Mouse (Mus musculus): ENCODE measurements around the gene Spem2.
A peak's percentile ranks its signal among the peaks of the same experiment; 100 is the strongest.

Gene Spem2

GRCm38 (mm10) chr11:69835326-69835965, 17.2 kb upstream of the Spem2 start:
- no peak for DNase-seq (ENCODE audit: low spot score in 2 of 2)

- DNase-seq (ENCODE audit: low spot score in 2 of 2): no peak
Observed at GRCm38 (mm10) chr11:69834001-69834549, 15.8 kb upstream of the Spem2 start.

DNA sequence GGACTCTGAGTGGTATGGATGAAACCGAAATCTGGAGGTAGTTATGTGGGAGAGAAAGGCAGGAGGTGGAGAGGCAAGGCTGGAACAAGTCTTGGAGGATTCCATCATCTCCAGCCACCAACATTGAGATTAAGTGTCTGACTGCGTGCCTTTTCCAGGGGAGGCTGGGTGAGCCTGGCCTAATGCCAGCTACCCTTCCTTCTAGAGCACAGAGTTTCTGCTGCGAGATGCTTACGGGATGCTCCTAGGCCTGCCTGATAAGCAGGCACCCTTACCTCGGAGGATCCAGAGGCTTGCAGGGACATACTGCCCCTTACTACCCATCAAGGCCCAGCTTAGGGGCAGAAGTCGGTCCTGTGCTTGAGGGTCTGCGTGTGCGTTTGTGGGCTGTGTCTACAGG, 15.3 kb upstream of the Spem2 start:
- DNase-seq (ENCODE audit: low spot score in 2 of 2): no peak

GRCm38 (mm10) chr11:69828832-69829231, 10.6 kb upstream of the Spem2 start:
- no peak for DNase-seq (ENCODE audit: low spot score in 2 of 2)

GRCm38 (mm10) chr11:69823456-69823855, 5.2 kb upstream of the Spem2 start:
- no peak for DNase-seq (ENCODE audit: low spot score in 2 of 2)

- DNase-seq (ENCODE audit: low spot score in 2 of 2): no peak
Observed at GRCm38 (mm10) chr11:69822080-69822479, 3.8 kb upstream of the Spem2 start, which contains the start of gene Spem1. Gene Spem1 (minus strand): TSS chr11:69822180.

DNA sequence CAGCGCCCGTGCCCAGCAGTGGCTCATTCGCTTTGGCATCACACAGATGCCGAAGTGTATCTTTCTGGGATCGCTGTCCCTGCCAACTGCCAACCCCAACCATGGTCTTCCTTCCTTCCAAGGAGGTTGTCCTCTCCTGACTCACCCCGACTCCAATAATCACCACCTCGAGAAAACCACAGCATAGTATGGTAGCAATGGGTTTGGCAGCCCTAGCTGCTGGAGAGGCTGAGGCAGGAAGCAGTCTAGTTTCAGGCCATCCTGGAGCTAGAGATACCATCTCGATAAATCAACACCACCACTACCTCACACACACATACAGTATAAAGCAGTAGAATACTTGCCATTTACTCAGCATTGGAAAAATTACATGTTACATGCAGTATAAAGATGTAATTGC, 606 bp upstream of the Spem2 start:
- DNase-seq (ENCODE audit: low spot score in 2 of 2): no peak

GRCm38 (mm10) chr11:69816520-69816919, 1.7 kb downstream of the Spem2 start:
- no peak for DNase-seq (ENCODE audit: low spot score in 2 of 2)

- no peak for DNase-seq (ENCODE audit: low spot score in 2 of 2)
Observed at GRCm38 (mm10) chr11:69815155-69815554, 3.1 kb downstream of the Spem2 start, which contains the start of gene Gm39566. Gene Gm39566 (minus strand): TSS chr11:69815298.

GRCm38 (mm10) chr11:69810280-69810679, 8.0 kb downstream of the Spem2 start:
- no peak for DNase-seq (ENCODE audit: low spot score in 2 of 2)

DNA sequence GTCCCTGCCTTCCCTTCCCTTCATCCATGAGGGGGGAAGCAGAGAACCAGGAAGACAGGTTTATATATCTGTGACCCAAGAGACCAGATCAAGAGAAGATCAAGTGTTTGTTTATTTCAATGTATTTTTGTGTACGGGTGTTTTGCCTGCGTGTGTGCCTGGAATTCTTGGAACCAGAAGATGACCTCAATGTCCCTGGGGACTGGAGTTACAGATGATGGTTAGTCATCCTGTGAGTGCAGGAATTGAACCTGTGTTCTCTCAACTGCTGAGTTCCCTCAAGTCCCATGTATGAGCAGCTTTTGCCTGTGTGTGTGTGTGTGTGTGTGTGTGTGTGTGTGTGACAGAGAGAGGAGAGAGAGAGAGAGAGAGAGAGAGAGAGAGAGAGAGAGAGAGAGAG, 10.6 kb downstream of the Spem2 start:
- DNase-seq (ENCODE audit: low spot score in 2 of 2): no peak

GRCm38 (mm10) chr11:69806378-69806777, 11.9 kb downstream of the Spem2 start:
- DNase-seq (ENCODE audit: low spot score in 2 of 2): no peak

DNA sequence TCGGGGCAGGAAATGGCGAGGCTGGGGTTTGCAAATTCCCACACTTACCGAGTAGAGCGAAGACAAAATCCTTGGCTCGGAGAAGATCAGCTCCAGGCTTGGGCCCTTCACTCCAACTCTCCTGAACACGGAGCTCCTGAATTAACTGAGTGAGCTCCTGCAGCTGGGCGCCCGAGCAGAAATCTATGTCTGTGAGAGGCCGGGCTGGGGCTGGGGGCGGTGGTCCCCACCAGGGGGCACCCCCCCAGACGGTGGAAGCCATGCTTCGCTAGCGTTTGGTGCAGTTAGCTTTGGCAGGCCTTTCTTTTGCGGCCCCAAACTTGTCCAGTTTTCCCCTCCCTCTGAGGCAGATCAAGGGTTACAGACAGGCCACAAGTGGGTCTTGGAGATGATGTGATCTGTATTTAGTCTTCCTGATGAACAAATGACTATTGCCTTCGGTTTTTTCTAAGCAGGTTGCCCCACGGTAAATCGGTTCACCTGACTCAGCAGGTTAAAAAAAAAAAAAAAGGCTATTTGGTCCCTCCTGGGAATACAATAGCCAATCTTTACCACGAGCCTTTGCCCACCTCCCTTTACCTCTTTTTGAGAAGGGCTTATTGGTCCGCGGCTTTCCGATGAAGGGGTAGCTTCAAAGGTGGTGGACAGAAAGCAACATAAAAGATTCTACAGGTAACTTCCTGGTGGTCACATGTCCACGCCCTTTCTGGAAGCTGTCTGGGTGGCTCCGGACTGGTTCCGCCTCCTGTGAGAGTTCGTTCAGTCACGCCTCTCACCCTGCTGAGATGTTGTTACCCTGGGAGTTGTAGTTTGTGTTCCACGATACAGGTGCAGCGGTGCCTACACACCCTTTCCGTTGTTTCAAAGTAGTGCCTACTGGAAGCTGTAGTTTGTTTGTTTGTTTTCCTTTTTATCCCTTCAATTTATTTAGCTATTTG, 13.0 kb downstream of the Spem2 start, which contains the start of gene Tmem102:
Tmem102 (minus strand) TSS at position 653 of the 938 bp plus-strand sequence.
- DNase-seq (ENCODE audit: low spot score in 2 of 2): no peak

DNA sequence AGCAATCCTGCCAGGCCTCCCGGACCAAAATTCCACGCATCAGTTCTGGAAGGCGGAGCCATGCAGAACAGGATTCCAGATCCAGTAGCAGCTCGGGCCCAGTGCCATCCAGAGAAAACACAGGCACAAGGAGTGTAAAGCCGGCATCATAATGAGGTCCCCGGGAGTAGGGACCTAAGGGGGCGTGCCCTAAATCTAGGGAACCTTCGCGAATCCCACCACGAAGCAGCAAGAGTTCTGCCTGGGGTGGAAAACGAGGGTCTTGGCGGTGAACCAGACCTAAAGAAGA, 13.7 kb downstream of the Spem2 start:
- DNase-seq (ENCODE audit: low spot score in 2 of 2): no peak

GRCm38 (mm10) chr11:69803786-69804651, 14.2 kb downstream of the Spem2 start:
- peak in 1 of 2 experiments; percentile 69 for DNase-seq (ENCODE audit: low spot score in 2 of 2)

GRCm38 (mm10) chr11:69803328-69803727, 14.9 kb downstream of the Spem2 start:
- no peak for DNase-seq (ENCODE audit: low spot score in 2 of 2)

DNA sequence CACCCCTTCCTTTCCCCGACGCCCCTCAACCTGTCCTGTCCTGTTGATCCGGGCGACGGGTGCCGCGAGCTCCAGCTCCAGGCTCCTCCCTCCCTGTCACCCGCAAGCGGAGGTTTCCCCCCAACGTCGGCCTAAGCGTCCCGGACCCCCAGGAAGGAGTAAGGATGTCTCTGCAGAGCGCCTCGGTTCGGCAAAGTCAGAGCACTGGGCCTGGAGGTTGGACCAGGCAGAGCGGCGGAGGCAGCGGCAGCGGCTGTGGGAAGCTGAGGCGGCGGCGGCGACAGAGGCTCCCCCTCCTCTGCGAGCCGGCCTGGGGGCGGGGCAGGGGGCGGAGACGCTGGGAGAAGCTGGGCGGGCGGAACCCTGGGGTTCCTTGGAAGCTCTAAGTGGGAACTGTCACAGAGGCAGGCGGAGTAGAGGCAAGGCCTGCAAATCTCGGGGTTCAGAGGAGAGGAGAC, 15.6 kb downstream of the Spem2 start:
- peak; percentile 68 to 85 for DNase-seq (ENCODE audit: low spot score in 2 of 2)

GRCm38 (mm10) chr11:69801379-69801977, 16.8 kb downstream of the Spem2 start, which contains the start of gene Fgf11:
Gene Fgf11 (minus strand): TSS chr11:69801857.
- DNase-seq (ENCODE audit: low spot score in 2 of 2): no peak

DNA sequence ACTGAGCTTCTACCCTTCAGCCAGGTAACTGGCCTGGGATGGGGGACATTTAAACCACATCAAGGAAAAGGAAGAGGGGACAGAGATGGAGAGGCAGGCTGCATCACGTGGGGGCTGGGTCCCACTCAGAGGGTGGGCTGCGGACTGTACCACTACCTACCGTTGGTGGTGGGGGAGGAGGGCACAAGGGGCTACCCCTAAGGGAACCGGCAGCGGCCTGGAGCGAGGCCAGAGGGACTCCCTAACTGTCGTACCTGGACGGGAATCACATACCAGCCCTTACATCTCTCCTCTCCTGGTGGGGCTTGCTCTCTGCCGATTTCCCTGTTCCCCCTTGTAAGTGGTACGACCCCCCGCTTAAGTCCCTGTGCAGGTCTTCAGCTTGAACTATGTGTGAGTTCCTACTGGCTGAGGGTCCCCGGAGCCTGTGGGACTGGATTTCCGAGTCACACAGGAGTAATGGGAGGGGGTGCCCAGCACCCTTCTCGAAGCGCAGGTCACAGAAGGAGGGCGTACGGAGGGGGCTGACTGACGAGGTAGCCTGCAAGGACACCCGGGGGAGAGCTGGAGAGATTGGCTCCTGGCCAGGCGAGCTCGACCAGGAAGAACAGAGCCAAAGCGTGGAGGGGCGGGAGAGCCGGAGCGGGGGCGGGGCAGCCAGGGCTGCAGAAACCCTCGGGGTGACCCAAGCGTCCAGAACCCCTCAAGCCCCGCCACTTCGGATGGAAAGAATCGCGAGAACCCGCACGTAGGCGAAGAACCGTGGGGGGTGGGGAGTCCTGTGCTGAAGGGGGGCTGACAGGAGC, 17.7 kb downstream of the Spem2 start:
- peak; percentile 72 to 78 for DNase-seq (ENCODE audit: low spot score in 2 of 2)

- peak; percentile 45 to 66 for DNase-seq (ENCODE audit: low spot score in 2 of 2)
Observed at GRCm38 (mm10) chr11:69800138-69800391, 18.2 kb downstream of the Spem2 start.

Measured in frontal cortex, postnatal 10 days (tissue).